Mouse (Mus musculus): ENCODE data around the gene Plxna1. TPM values are rescaled to one million over a fixed set of nuclear protein-coding genes. Genes with fewer than 3 reads are reported as not detected.

The Plxna1 gene
- total RNA-seq (2014; rRNA removed) (135 and 145 TPM in 2 replicates), polyA plus RNA-seq (2015; fragmentation: Nextera tagmentation; extraction: Ambion mirVana) (25.3 and 30.6 TPM in 2 replicates)

DNA sequence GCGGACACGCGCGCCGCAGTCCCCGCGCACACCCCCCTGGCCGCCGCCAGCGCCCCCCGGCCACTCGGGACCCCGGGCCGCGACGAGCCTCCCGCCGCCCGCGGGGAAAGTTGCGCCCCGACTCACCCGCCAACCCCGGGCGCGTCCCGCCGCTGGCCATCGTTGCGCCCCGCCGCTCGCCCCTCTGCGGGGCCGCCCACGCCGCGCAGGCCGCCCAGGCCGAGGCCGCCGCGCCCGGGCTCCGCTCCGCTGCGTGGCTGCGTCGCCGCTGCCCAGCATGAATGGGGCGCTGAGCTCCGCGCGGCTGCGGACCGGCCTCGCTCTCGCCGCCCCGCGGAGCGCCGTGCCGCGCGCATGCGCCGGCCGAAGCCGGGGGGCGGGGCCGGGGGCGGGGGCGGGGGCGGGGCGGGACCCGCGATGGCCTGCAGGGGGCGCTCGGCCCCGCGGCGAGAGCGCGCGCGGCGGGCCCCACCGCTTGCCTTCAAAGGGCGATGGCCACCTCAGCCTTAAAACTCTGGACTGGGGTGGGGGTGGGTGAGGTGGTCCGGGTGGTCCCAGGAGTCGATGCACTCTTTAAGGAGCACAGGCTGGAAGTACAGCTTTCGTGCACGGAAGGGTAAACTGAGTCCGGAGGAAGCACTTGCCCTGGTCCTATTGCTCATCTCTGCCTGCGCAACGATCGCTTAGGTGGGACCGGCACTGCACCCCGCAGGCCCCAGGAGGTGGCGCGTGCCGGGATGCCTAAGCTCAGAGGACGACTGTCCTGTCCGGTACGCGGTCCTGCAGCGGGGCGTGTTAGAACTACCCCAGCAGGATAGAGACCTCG is at the start of gene Plxna1:
Gene Plxna1 (minus strand): TSS at position 340 of the 826 bp plus-strand sequence.
- peak; percentile 47 for TF ChIP-seq CTCF (IDR thresholded peaks at IDR 0.05; ENCODE audit: low read depth)
- Histone ChIP-seq H3K27me3 (ENCODE audit: insufficient read depth, low read length) (no peaks in the 10 kb centered on the region), H3K36me3 (ENCODE audit: insufficient read depth, low read length) (no peaks in the 10 kb centered on the region), H3K4me3 (ENCODE audit: low read length) (peak within 1 kb of the TSS; percentile 95), H3K27ac (peak within 1 kb of the TSS; percentile 78), H3K4me2 (ENCODE audit: low read depth, low read length) (peak within 1 kb of the TSS; percentile 97), H3K9ac (replicated peaks; ENCODE audit: low read length) (peak within 1 kb of the TSS; percentile 88), H3K4me1 (ENCODE audit: insufficient read depth, low read length) (peaks cover 25% of the 10 kb centered on the region), H3K9me3 (ENCODE audit: low read length) (no peaks in the 10 kb centered on the region)
- ATAC-seq = peak; percentile 78
- DNase-seq (ENCODE audit: low spot score) = peak; percentile 87
- 2% methylated on average over 85 of the region's 110 CpGs for WGBS

- Histone ChIP-seq H3K36me3 (ENCODE audit: insufficient read depth, low read length) (no peaks in the 10 kb centered on the region), H3K4me3 (ENCODE audit: low read length) (no peak overlapping the region), H3K4me2 (ENCODE audit: low read depth, low read length) (no peak overlapping the region), H3K27ac (no peak overlapping the region), H3K9ac (replicated peaks; ENCODE audit: low read length) (no peak overlapping the region), H3K27me3 (ENCODE audit: insufficient read depth, low read length) (no peaks in the 10 kb centered on the region), H3K9me3 (ENCODE audit: low read length) (no peaks in the 10 kb centered on the region), H3K4me1 (ENCODE audit: insufficient read depth, low read length) (peaks cover 8% of the 10 kb centered on the region; the same call in 1 of the 2 replicates)
- WGBS = 85% methylated on average over 1 of the region's 1 CpGs
- TF ChIP-seq CTCF (IDR thresholded peaks at IDR 0.05; ENCODE audit: low read depth) = no peak
- ATAC-seq (no peak), DNase-seq (ENCODE audit: low spot score) (no peak)
These were observed 46.6 kb upstream of the Plxna1 start for GRCm38 (mm10) chr6:89409041-89409440.

GRCm38 (mm10) chr6:89408259-89408658 is 45.8 kb upstream of the Plxna1 start:
- Histone ChIP-seq H3K4me3 (ENCODE audit: low read length) (no peak overlapping the region), H3K9ac (replicated peaks; ENCODE audit: low read length) (no peak overlapping the region), H3K36me3 (ENCODE audit: insufficient read depth, low read length) (no peaks in the 10 kb centered on the region), H3K4me2 (ENCODE audit: low read depth, low read length) (no peak overlapping the region), H3K27ac (no peak overlapping the region), H3K27me3 (ENCODE audit: insufficient read depth, low read length) (no peaks in the 10 kb centered on the region), H3K4me1 (ENCODE audit: insufficient read depth, low read length) (peaks cover 8% of the 10 kb centered on the region; the same call in 1 of the 2 replicates), H3K9me3 (ENCODE audit: low read length) (no peaks in the 10 kb centered on the region)
- DNase-seq (ENCODE audit: low spot score) (no peak), ATAC-seq (no peak)
- TF ChIP-seq CTCF (IDR thresholded peaks at IDR 0.05; ENCODE audit: low read depth) = no peak
- WGBS = 77% methylated on average over 5 of the region's 5 CpGs

- no peaks in the 10 kb centered on the region for H3K9me3 ChIP-seq (ENCODE audit: low read length)
- H3K4me2 ChIP-seq (ENCODE audit: low read depth, low read length) = no peak overlapping the region
- no peak for DNase-seq (ENCODE audit: low spot score)
- 50% methylated on average over 3 of the region's 3 CpGs for WGBS
- no peak overlapping the region for H3K4me3 ChIP-seq (ENCODE audit: low read length)
- no peak overlapping the region; the same call in 1 of the 2 replicates for H3K27ac ChIP-seq
- H3K4me1 ChIP-seq (ENCODE audit: insufficient read depth, low read length) = peaks cover 8% of the 10 kb centered on the region; the same call in 1 of the 2 replicates
- no peaks in the 10 kb centered on the region for H3K36me3 ChIP-seq (ENCODE audit: insufficient read depth, low read length)
- TF ChIP-seq CTCF (IDR thresholded peaks at IDR 0.05; ENCODE audit: low read depth) = no peak
- ATAC-seq = no peak
- no peak overlapping the region for H3K9ac ChIP-seq (replicated peaks; ENCODE audit: low read length)
- no peaks in the 10 kb centered on the region for H3K27me3 ChIP-seq (ENCODE audit: insufficient read depth, low read length)
These were observed 44.9 kb upstream of the Plxna1 start for GRCm38 (mm10) chr6:89407247-89407889.

DNA sequence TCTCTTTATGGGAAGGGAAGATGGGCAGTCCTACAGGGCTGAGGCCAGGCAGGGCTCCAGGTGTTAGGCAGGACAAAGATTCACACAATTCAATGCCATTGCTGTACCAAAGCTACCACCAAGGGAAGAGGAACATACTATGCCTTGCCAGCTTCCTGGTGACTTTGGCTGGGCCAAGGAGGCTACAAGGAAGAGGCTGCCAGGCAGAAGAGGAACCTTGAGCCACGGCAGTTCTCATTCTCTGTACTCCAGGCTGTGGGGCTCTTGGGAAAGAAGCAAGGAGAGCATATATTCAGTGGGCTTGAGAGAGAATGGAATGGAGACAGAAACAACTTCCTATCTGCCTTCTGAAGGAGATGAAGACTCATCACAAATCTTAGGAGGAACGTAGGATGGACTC is 42.5 kb upstream of the Plxna1 start:
- no peak overlapping the region for H3K27ac ChIP-seq
- H3K4me3 ChIP-seq (ENCODE audit: low read length) = no peak overlapping the region
- DNase-seq (ENCODE audit: low spot score) (no peak), ATAC-seq (no peak)
- no peaks in the 10 kb centered on the region for H3K27me3 ChIP-seq (ENCODE audit: insufficient read depth, low read length)
- no peak overlapping the region for H3K9ac ChIP-seq (replicated peaks; ENCODE audit: low read length)
- H3K36me3 ChIP-seq (ENCODE audit: insufficient read depth, low read length) = no peaks in the 10 kb centered on the region
- no peak for TF ChIP-seq CTCF (IDR thresholded peaks at IDR 0.05; ENCODE audit: low read depth)
- no peaks in the 10 kb centered on the region for H3K9me3 ChIP-seq (ENCODE audit: low read length)
- WGBS = 84% methylated on average over 2 of the region's 2 CpGs
- H3K4me2 ChIP-seq (ENCODE audit: low read depth, low read length) = no peak overlapping the region
- peaks cover 8% of the 10 kb centered on the region; the same call in 1 of the 2 replicates for H3K4me1 ChIP-seq (ENCODE audit: insufficient read depth, low read length)

DNA sequence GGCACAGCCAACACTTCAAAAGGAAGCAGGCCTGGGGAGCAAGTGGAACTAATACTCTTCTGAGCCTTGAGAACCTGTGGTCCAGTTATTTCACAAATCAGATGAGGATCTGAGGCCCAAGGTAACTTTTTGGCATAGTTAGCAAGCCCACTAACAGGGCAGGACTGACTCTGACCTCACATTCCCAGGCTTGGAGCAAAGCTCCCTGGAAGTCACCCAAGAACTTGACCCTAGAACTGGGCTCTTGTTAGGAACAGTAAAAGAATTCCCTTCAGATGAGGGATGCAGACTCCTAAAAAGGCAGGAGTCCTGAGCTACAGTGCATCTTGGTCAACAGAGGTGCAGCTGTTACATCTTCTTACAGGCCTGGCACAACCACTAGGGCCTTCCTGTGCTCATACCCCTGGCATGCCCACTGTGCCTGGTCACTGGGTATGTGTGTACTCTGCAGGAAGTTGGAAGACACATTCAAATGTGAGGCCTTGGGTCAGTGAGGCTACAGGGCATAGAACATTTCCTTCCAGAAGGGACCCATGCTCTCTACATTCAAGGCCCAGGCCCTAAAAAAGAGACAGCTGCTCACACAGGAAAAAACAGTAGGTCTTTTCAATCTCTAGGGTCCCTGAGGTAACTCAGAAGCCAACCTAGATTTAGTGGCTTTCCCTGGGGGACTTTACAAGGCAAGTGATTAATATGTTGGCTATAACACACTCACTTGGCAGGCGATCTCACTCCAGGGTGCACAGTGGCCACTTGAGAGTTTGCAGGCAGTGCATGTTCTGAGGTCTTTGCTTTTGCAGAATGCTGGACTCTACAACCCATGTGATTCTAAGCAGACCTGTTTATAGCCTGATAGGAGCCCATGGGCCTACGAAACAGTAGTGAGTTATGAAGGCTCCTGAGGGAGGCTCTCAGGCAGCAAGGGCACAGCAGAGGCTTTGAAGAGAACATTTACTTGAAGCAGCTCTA is 41.1 kb upstream of the Plxna1 start:
- H3K4me3 ChIP-seq (ENCODE audit: low read length) = no peak overlapping the region
- no peaks in the 10 kb centered on the region for H3K9me3 ChIP-seq (ENCODE audit: low read length)
- peak; percentile 50 for DNase-seq (ENCODE audit: low spot score)
- WGBS = 54% methylated on average over 2 of the region's 2 CpGs
- no peak overlapping the region for H3K9ac ChIP-seq (replicated peaks; ENCODE audit: low read length)
- no peak overlapping the region for H3K4me2 ChIP-seq (ENCODE audit: low read depth, low read length)
- no peaks in the 10 kb centered on the region for H3K27me3 ChIP-seq (ENCODE audit: insufficient read depth, low read length)
- TF ChIP-seq CTCF (IDR thresholded peaks at IDR 0.05; ENCODE audit: low read depth) = no peak; the same call in 1 of the 2 replicates
- H3K4me1 ChIP-seq (ENCODE audit: insufficient read depth, low read length) = peaks cover 8% of the 10 kb centered on the region; the same call in 1 of the 2 replicates
- no peaks in the 10 kb centered on the region for H3K36me3 ChIP-seq (ENCODE audit: insufficient read depth, low read length)
- peak; percentile 69; the same call in 1 of the 2 replicates for ATAC-seq
- 0 out of 2 replicates have a peak overlapping the region, but pooled peaks have one; percentile 0 for H3K27ac ChIP-seq
